Mouse (Mus musculus): ENCODE data around the gene Plac1. TPM values are rescaled to one million over a fixed set of nuclear protein-coding genes. Genes with fewer than 3 reads are reported as not detected.
A peak's percentile ranks its signal among the peaks of the same experiment; 100 is the strongest.

The Plac1 gene
- total and polyA plus RNA-seq, 3 experiments, result not detected

DNA sequence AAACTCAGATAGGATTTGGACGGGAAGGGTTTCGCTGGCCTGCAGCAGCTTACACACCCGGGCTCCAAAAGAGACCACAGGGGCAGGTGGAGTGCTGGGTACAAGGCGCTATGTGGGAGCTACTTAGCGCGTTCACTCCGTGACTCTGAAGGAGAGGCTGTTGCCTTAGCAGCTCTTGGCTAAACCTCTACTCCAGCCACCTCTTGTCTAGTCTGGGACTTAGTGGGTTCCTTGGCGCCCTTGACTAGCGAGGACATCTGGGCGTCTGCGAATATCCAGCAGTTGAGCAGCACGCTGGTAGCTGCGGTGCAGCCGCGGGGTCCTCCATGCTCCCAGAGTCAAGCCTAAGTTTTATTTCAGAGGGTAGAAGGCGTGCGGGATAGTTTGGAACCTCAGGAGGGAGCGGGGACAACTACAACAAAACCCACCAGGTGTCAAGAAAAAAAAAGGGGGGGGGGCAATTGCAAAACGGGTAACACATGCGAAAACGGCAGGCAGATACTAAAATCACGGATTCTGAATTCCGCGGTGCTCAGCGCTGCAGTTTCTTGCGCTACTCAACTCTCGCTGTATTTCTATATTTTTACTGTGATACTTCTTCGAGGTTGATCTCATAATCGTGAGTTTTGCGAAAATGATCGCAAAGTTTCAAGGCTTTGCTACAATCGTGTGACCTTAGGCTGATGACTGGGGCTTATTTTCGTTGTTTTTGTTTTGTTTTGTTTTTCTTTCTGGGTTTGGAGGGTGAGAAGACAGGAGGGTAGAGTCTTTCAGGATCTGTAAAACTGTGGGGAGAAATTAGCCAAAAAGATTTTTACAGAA, 181.2 kb downstream of the Plac1 start:
- Histone ChIP-seq H3K4me1 (ENCODE audit: control insufficient read depth in 1 of 2, insufficient read depth in 2 of 2, low read length in 2 of 2) (peaks cover 2 to 6% of the 10 kb centered on the region in 2 experiments; a peak in 3 of 4 replicates), H3K4me3 (ENCODE audit: control insufficient read depth in 1 of 2, insufficient read depth in 1 of 2, low read depth in 2 of 2, low read length in 2 of 2) (no peak overlapping the region), H3K9me3 (replicated peaks; ENCODE audit: insufficient read depth, low read length) (no peaks in the 10 kb centered on the region), H3K9ac (ENCODE audit: control insufficient read depth, low read depth, low read length, poor library complexity, severe bottlenecking) (no peak overlapping the region), H3K27me3 (ENCODE audit: control insufficient read depth in 1 of 2, insufficient read depth in 2 of 2, low read length in 2 of 2) (no peaks in the 10 kb centered on the region), H3K36me3 (ENCODE audit: control insufficient read depth in 1 of 2, insufficient read depth in 2 of 2, low read length in 2 of 2) (peaks cover 0 to 9% of the 10 kb centered on the region in 2 experiments; a peak in 3 of 4 replicates), H3K27ac (ENCODE audit: control insufficient read depth, low read depth, low read length) (no peak overlapping the region), H3K79me2 (ENCODE audit: control insufficient read depth, insufficient read depth, low read length, poor library complexity) (peaks cover 5% of the 10 kb centered on the region; the same call in 1 of the 2 replicates)
- TF ChIP-seq CTCF (IDR thresholded peaks at IDR 0.05 in 2 of 3, conservative IDR thresholded peaks at IDR 0.05 in 1 of 3; ENCODE audit: control insufficient read depth in 1 of 3, insufficient read depth in 1 of 3, low read depth in 2 of 3, low read length in 3 of 3, poor library complexity in 1 of 3, severe bottlenecking in 1 of 3) (no peak), ELF1 (IDR thresholded peaks at IDR 0.05; ENCODE audit: low read depth, low read length) (no peak)
- no peak for DNase-seq (ENCODE audit: low read depth, low spot score)

DNA sequence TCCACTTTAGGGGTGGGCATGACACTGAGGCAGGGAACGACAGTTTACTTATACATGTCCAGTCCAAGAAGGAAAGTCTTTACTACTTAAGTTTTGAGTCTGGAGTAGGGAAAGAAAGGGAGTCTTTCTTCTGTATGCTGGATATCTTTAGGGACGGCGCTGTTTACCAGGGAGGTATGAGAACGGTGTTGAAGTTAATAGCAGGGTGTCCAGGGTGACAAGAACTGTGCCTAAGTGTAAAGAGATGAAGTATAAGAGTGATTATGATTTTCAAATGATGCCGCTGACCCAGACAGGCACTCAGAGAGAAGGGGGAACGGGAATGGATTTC, 182.2 kb downstream of the Plac1 start:
- H3K79me2 ChIP-seq (ENCODE audit: control insufficient read depth, insufficient read depth, low read length, poor library complexity), result peaks cover 5% of the 10 kb centered on the region; the same call in 1 of the 2 replicates
- peaks cover 2 to 6% of the 10 kb centered on the region in 2 experiments; a peak in 3 of 4 replicates for H3K4me1 ChIP-seq (ENCODE audit: control insufficient read depth in 1 of 2, insufficient read depth in 2 of 2, low read length in 2 of 2)
- DNase-seq (ENCODE audit: low read depth, low spot score), result no peak
- H3K27me3 ChIP-seq (ENCODE audit: control insufficient read depth in 1 of 2, insufficient read depth in 2 of 2, low read length in 2 of 2), result no peaks in the 10 kb centered on the region
- no peaks in the 10 kb centered on the region for H3K9me3 ChIP-seq (replicated peaks; ENCODE audit: insufficient read depth, low read length)
- H3K36me3 ChIP-seq (ENCODE audit: control insufficient read depth in 1 of 2, insufficient read depth in 2 of 2, low read length in 2 of 2), result peaks cover 0 to 9% of the 10 kb centered on the region in 2 experiments; a peak in 3 of 4 replicates
- no peak overlapping the region for H3K27ac ChIP-seq (ENCODE audit: control insufficient read depth, low read depth, low read length)
- TF ChIP-seq USF1 (IDR thresholded peaks at IDR 0.05; ENCODE audit: low read depth, low read length) (no peak), MYB (IDR thresholded peaks at IDR 0.05; ENCODE audit: low read depth, low read length) (no peak), CHD1 (IDR thresholded peaks at IDR 0.05; ENCODE audit: low read depth, low read length) (no peak), ZKSCAN1 (IDR thresholded peaks at IDR 0.05; ENCODE audit: low read depth, low read length) (no peak), E2F4 (IDR thresholded peaks at IDR 0.05; ENCODE audit: borderline replicate concordance, low read depth, low read length) (no peak)
- peak overlapping the region; percentile 81 for H3K9ac ChIP-seq (ENCODE audit: control insufficient read depth, low read depth, low read length, poor library complexity, severe bottlenecking)
- H3K4me3 ChIP-seq (ENCODE audit: control insufficient read depth in 1 of 2, insufficient read depth in 1 of 2, low read depth in 2 of 2, low read length in 2 of 2), result peak overlapping the region; percentile 85 to 96

DNA sequence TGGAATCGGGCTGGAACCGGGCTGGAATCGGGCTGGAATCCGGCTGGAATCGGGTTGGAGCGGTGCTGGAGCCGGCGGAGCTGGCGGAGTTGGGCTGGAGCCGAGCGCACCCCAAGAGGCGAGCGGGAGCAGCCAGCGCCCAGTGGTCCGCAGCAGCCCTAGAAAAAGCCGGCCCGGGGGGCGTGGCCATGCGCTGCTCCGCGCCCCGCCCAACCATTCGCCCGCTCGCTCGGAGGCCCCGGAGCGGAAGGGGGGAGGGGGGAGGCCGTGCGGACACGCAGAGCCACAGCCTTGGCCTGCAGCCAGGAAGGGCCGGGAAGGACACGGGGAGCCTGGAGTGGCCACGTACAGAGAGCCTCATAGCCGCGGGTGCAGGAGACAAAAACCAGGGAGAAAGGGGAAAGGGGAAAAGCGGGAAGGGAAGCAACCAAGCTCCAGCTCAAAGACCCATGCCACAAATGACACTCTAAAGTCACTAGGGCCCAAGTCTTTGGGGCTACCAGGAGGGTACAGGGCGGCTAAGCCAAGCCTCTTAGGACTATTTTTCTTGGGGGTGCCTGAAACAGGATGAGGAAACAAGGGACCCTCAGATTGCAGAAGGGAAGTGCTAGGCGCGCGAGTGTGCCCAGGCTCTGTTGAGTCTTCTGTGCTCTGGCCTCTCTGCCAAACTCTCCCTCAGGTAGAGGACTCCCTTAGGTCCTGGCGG, 182.7 kb downstream of the Plac1 start:
- no peaks in the 10 kb centered on the region for H3K27me3 ChIP-seq (ENCODE audit: control insufficient read depth in 1 of 2, insufficient read depth in 2 of 2, low read length in 2 of 2)
- peak overlapping the region; percentile 88 for H3K9ac ChIP-seq (ENCODE audit: control insufficient read depth, low read depth, low read length, poor library complexity, severe bottlenecking)
- peak overlapping the region; percentile 85 to 96 for H3K4me3 ChIP-seq (ENCODE audit: control insufficient read depth in 1 of 2, insufficient read depth in 1 of 2, low read depth in 2 of 2, low read length in 2 of 2)
- peaks cover 2 to 6% of the 10 kb centered on the region in 2 experiments; a peak in 3 of 4 replicates for H3K4me1 ChIP-seq (ENCODE audit: control insufficient read depth in 1 of 2, insufficient read depth in 2 of 2, low read length in 2 of 2)
- DNase-seq (ENCODE audit: low read depth, low spot score), result peak; percentile 80
- H3K9me3 ChIP-seq (replicated peaks; ENCODE audit: insufficient read depth, low read length), result no peaks in the 10 kb centered on the region
- peaks cover 0 to 8% of the 10 kb centered on the region in 2 experiments; a peak in 3 of 4 replicates for H3K36me3 ChIP-seq (ENCODE audit: control insufficient read depth in 1 of 2, insufficient read depth in 2 of 2, low read length in 2 of 2)
- H3K79me2 ChIP-seq (ENCODE audit: control insufficient read depth, insufficient read depth, low read length, poor library complexity), result peaks cover 5% of the 10 kb centered on the region; the same call in 1 of the 2 replicates
- TF ChIP-seq MXI1 (IDR thresholded peaks at IDR 0.05; ENCODE audit: low read depth, low read length) (no peak; the same call in 1 of the 2 replicates), TCF12 (IDR thresholded peaks at IDR 0.05; ENCODE audit: low read depth, low read length) (peak; percentile 33; the same call in 1 of the 2 replicates), MYB (IDR thresholded peaks at IDR 0.05; ENCODE audit: low read depth, low read length) (no peak), NELFE (IDR thresholded peaks at IDR 0.05; ENCODE audit: low read depth, low read length) (peak; percentile 53; the same call in 1 of the 2 replicates), POLR2A (IDR thresholded peaks at IDR 0.05; ENCODE audit: control insufficient read depth in 1 of 2, insufficient read depth in 1 of 2, low read depth in 1 of 2, low read length in 2 of 2, poor library complexity in 1 of 2) (peak; percentile 45 to 54; a peak in 1 of 4 replicates), NRF1 (IDR thresholded peaks at IDR 0.05; ENCODE audit: insufficient read depth, low read depth, low read length, poor library complexity, severe bottlenecking) (peak; percentile 22; the same call in 1 of the 2 replicates)
- peak overlapping the region; percentile 75 for H3K27ac ChIP-seq (ENCODE audit: control insufficient read depth, low read depth, low read length)
